ENCODE assay signal across 8 mouse cellular contexts in the genomic region with DNA sequence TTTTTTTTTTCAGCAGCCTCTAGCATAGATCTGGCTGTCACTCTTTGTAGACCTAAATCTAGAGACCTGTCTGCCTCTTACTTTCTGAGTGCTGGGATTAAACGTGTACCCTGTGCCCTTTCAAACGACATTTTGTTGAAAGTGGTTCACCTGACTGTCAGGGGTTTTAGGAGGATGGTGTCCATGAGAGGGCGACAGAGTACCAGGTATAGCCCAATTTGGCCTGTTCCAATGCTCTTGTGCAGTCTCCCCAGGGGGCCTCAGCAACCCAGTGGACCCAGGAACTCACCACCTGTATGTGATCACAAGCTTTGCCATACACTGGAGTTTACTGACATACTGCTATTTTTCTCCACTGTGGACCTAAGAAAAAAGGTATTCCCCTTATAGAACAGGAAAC. TPM values are rescaled to one million over a fixed set of nuclear protein-coding genes. Genes with fewer than 3 reads are reported as not detected.
A peak's percentile ranks its signal among the peaks of the same experiment; 100 is the strongest.
DNase-seq lines count a peak whose midpoint lies in the region; ATAC-seq and TF ChIP-seq lines count a peak whose summit lies in the region.

No protein-coding gene starts in this region.

- no peak for ATAC-seq in forebrain, postnatal 0 days
- no peak for ATAC-seq in forebrain, embryonic 16.5 days

- peak; percentile 45 for DNase-seq in forebrain, postnatal 0 days
- peak; percentile 33 for DNase-seq in thymus, adult 2 months
- no peak for DNase-seq in thymus, adult 18-20 months
- peak; percentile 57 for DNase-seq in embryo, embryonic 10.5 days (ENCODE audit: low spot score)
- DNase-seq in kidney, postnatal 25 days, result peak; percentile 68 to 78
- peak; percentile 70 for DNase-seq in lung, postnatal 14 days
- peak; percentile 70 for DNase-seq in thymus, postnatal 4 days

- H3K4me1 ChIP-seq in forebrain, postnatal 0 days (ENCODE audit: insufficient read depth), result no peaks in the 10 kb centered on the region; the same call in 1 of the 2 replicates
- peaks cover 5% of the 10 kb centered on the region; the same call in 1 of the 2 replicates for H3K4me1 ChIP-seq in forebrain, embryonic 16.5 days (replicated peaks; ENCODE audit: control insufficient read depth, insufficient read depth, low read length)
- H3K4me1 ChIP-seq in thymus, adult 2 months (replicated peaks; ENCODE audit: control insufficient read depth, insufficient read depth, low read length), result no peaks in the 10 kb centered on the region

- peaks cover 4% of the 10 kb centered on the region; the same call in 1 of the 2 replicates for H3K36me3 ChIP-seq in forebrain, postnatal 0 days (ENCODE audit: insufficient read depth)
- H3K36me3 ChIP-seq in forebrain, embryonic 16.5 days (ENCODE audit: control insufficient read depth, insufficient read depth), result 0 out of 2 replicates have a peak, but pooled peaks cover 2% of the 10 kb centered on the region
- peaks cover 12% of the 10 kb centered on the region for H3K36me3 ChIP-seq in thymus, adult 2 months (ENCODE audit: control insufficient read depth, insufficient read depth, low read length)

- TF ChIP-seq CTCF in forebrain, postnatal 0 days (IDR thresholded peaks at IDR 0.05; ENCODE audit: low read depth), result peak; percentile 74
- TF ChIP-seq CTCF in thymus, adult 2 months (IDR thresholded peaks at IDR 0.05; ENCODE audit: borderline replicate concordance, control insufficient read depth, extremely low read depth, insufficient read depth, low read length, poor library complexity), result no peak

- H3K27ac ChIP-seq in forebrain, postnatal 0 days (ENCODE audit: low read depth, low read length), result no peak overlapping the region
- no peak overlapping the region for H3K27ac ChIP-seq in forebrain, embryonic 16.5 days (ENCODE audit: low read length)
- no peak overlapping the region for H3K27ac ChIP-seq in thymus, adult 2 months (ENCODE audit: control insufficient read depth, insufficient read depth, low read length)

- no peaks in the 10 kb centered on the region for H3K9me3 ChIP-seq in forebrain, postnatal 0 days (ENCODE audit: low read length)
- no peaks in the 10 kb centered on the region for H3K9me3 ChIP-seq in forebrain, embryonic 16.5 days (ENCODE audit: control insufficient read depth, low read length)

- no peak overlapping the region for H3K4me3 ChIP-seq in forebrain, postnatal 0 days (ENCODE audit: low read depth, low read length)
- no peak overlapping the region for H3K4me3 ChIP-seq in forebrain, embryonic 16.5 days (replicated peaks; ENCODE audit: low read length)
- H3K4me3 ChIP-seq in thymus, adult 2 months (ENCODE audit: control insufficient read depth, insufficient read depth, low read length), result no peak overlapping the region

- no peaks in the 10 kb centered on the region for H3K27me3 ChIP-seq in forebrain, postnatal 0 days (ENCODE audit: insufficient read depth, low read length)
- no peaks in the 10 kb centered on the region for H3K27me3 ChIP-seq in forebrain, embryonic 16.5 days (replicated peaks; ENCODE audit: control insufficient read depth, insufficient read depth, low read length)
- H3K27me3 ChIP-seq in thymus, adult 2 months (ENCODE audit: control insufficient read depth, insufficient read depth, low read length), result no peaks in the 10 kb centered on the region

- no peak overlapping the region for H3K4me2 ChIP-seq in forebrain, postnatal 0 days (ENCODE audit: low read depth)
- no peak overlapping the region for H3K4me2 ChIP-seq in forebrain, embryonic 16.5 days (ENCODE audit: low read length)

- no peak overlapping the region for H3K9ac ChIP-seq in forebrain, postnatal 0 days
- H3K9ac ChIP-seq in forebrain, embryonic 16.5 days (replicated peaks; ENCODE audit: low read depth, low read length), result no peak overlapping the region

- WGBS in forebrain, postnatal 0 days, result 14% methylated on average over 3 of the region's 3 CpGs
- 13% methylated on average over 3 of the region's 3 CpGs for WGBS in forebrain, embryonic 16.5 days
- WGBS in thymus, adult 2 months, result 18% methylated on average over 3 of the region's 3 CpGs

- no peak for TF ChIP-seq POLR2A in thymus, adult 2 months (IDR thresholded peaks at IDR 0.05; ENCODE audit: control insufficient read depth, extremely low read depth, insufficient read depth, low read length, poor library complexity)

RNA-seq across cellular contexts. Expression of a gene that starts 23.1 kb away (rescaled TPM):
- total RNA-seq in forebrain, postnatal 0 days (2014; rRNA removed), result 20.3 and 22.2 TPM in 2 replicates
- polyA plus RNA-seq in forebrain, postnatal 0 days (2015; fragmentation: Nextera tagmentation; extraction: Ambion mirVana), result 18.3 and 19.0 TPM in 2 replicates
- 61.9 and 67.1 TPM in 2 replicates for polyA plus RNA-seq in forebrain, embryonic 16.5 days (2015; fragmentation: Nextera tagmentation; extraction: Ambion mirVana)
- 167 and 212 TPM in 2 replicates for polyA plus RNA-seq in thymus, adult 2 months (2012; rRNA removed)

RNA-seq across cellular contexts. Expression of a gene that starts 39.1 kb away (rescaled TPM):
- 8.7 and 10.5 TPM in 2 replicates for total RNA-seq in forebrain, postnatal 0 days (2014; rRNA removed)
- polyA plus RNA-seq in forebrain, postnatal 0 days (2015; fragmentation: Nextera tagmentation; extraction: Ambion mirVana), result 13.3 and 14.4 TPM in 2 replicates
- 8.2 TPM in 2 replicates for polyA plus RNA-seq in forebrain, embryonic 16.5 days (2015; fragmentation: Nextera tagmentation; extraction: Ambion mirVana)
- polyA plus RNA-seq in thymus, adult 2 months (2012; rRNA removed), result 16.6 and 21.5 TPM in 2 replicates

Comparison
In these comparisons a context has a peak if more than half of its experiments do, and no peak if none do; other contexts are left out.
1. DNase-seq: peak in forebrain, postnatal 0 days (single experiment), thymus, adult 2 months (single experiment), embryo, embryonic 10.5 days (single experiment), kidney, postnatal 25 days (2 of 2), lung, postnatal 14 days (single experiment) and thymus, postnatal 4 days (single experiment); none in thymus, adult 18-20 months (0 of 2).